Mouse (Mus musculus) intestine, postnatal 0 days (tissue): ENCODE measurements at regions not wholly inside any gene's neighbourhood (a gene's known extent, or its start where the extent isn't known, plus 50 kb on each side); places are given as distances from the start of the nearest gene placed in this dataset.
A peak's percentile ranks its signal among the peaks of the same experiment; 100 is the strongest.
"Not testable (repeated sequence)": the region's sequence is repeated elsewhere in the genome, so short reads cannot be mapped to it uniquely, and the experiment has no call there.

Experiments
- ATAC-seq: fragments of 200-750 bp; cut with Nextera tagmentation; 2 replicates; pipeline ENCODE4 v1.8.0; 2017; ENCODE audit warnings: mild to moderate bottlenecking, moderate TSS enrichment, moderate library complexity
- H3K27ac ChIP-seq: fragments of 300-500 bp; sonication (generic); 2 replicates; pipeline ENCODE4 v1.5.1; 2014; ENCODE audit warnings: mild to moderate bottlenecking, low read depth, low read length, moderate library complexity
- H3K27me3 ChIP-seq: fragments of 300-500 bp; sonication (generic); replicated peaks from 2 replicates; pipeline ENCODE4 v1.6.1; 2014; ENCODE audit warnings: low read length, mixed read lengths; ENCODE audit not compliant: control insufficient read depth, insufficient read depth
- H3K36me3 ChIP-seq: fragments of 300-500 bp; sonication (generic); 2 replicates; pipeline ENCODE4 v1.6.1; 2014; ENCODE audit warnings: mild to moderate bottlenecking, moderate library complexity; ENCODE audit not compliant: control insufficient read depth, insufficient read depth
- H3K4me1 ChIP-seq: fragments of 300-500 bp; sonication (generic); replicated peaks from 2 replicates; pipeline ENCODE4 v1.6.1; 2014; ENCODE audit warnings: antibody characterized with exemption, low read length, mixed read lengths; ENCODE audit not compliant: control insufficient read depth, insufficient read depth
- H3K4me2 ChIP-seq: fragments of 300-500 bp; sonication (generic); replicated peaks from 2 replicates; pipeline ENCODE4 v1.6.1; 2014; ENCODE audit warnings: low read depth, mild to moderate bottlenecking, moderate library complexity
- H3K4me3 ChIP-seq: fragments of 300-500 bp; sonication (generic); 2 replicates; pipeline ENCODE4 v1.5.1; 2014; ENCODE audit warnings: low read depth, low read length
- H3K9ac ChIP-seq: fragments of 300-500 bp; sonication (generic); 2 replicates; pipeline ENCODE4 v1.6.1; 2014; ENCODE audit warnings: mild to moderate bottlenecking, low read depth, low read length
- H3K9me3 ChIP-seq: fragments of 300-500 bp; sonication (generic); 2 replicates; pipeline ENCODE4 v1.6.1; 2016; ENCODE audit warnings: mixed run types; ENCODE audit not compliant: control insufficient read depth
- CTCF ChIP-seq: sonication (generic); IDR thresholded peaks from 2 replicates; pipeline ENCODE4 v1.5.1; 2016; ENCODE audit warnings: low read depth, mild to moderate bottlenecking, control low read depth, antibody characterized with exemption, moderate library complexity
- WGBS: fragments of 180-500 bp; shearing (Covaris S2); extraction: QIAGEN DNeasy Blood & Tissue Kit; methylation state at CpG from one replicate; pipeline ENCODE4 v1.1.7; 2014; 5-methylcytosine and 5-hydroxymethylcytosine counted together

- no peak for ATAC-seq
- no peaks in the 10 kb centered on the region for H3K27me3 ChIP-seq
- WGBS: 81% methylated on average over 4 of the region's 4 CpGs
- no peak overlapping the region for H3K9ac ChIP-seq
- TF ChIP-seq CTCF: no peak
- H3K9me3 ChIP-seq: no peaks in the 10 kb centered on the region
- no peaks in the 10 kb centered on the region for H3K36me3 ChIP-seq
- H3K4me3 ChIP-seq: no peak overlapping the region
- H3K4me1 ChIP-seq: no peaks in the 10 kb centered on the region
- no peak overlapping the region for H3K27ac ChIP-seq
- no peak overlapping the region for H3K4me2 ChIP-seq
Measured at GRCm38 (mm10) chr15:41984267-41984666, 1850.1 kb downstream of the 9330182O14Rik start.

DNA sequence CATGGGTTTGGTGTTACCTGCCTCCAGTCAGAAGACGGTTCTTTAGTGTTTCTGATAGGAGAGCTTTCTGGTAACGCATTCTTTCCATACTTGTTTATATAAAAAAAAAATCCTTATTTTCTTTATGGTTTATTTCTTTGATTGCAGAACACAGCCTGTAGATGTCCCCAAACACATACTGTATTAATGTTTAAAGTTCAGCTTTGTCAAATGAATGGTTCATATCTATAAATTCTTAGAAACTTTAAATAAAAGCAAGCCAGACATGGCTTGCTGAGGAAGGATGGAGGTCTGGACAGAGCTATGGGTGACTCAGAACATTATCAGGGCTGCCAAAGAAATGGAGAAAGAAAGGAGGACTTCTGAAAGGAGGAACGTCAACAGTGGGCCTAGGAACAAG, 1852.1 kb downstream of the 9330182O14Rik start:
- TF ChIP-seq CTCF: 0 out of 2 replicates have a peak, but pooled peaks have one; percentile 11
- H3K4me3 ChIP-seq: no peak overlapping the region
- H3K9ac ChIP-seq: no peak overlapping the region
- H3K36me3 ChIP-seq: no peaks in the 10 kb centered on the region
- WGBS: 73% methylated on average over 3 of the region's 3 CpGs
- H3K4me1 ChIP-seq: no peaks in the 10 kb centered on the region
- no peaks in the 10 kb centered on the region for H3K9me3 ChIP-seq
- no peak for ATAC-seq
- no peak overlapping the region for H3K27ac ChIP-seq
- H3K4me2 ChIP-seq: no peak overlapping the region
- H3K27me3 ChIP-seq: no peaks in the 10 kb centered on the region

GRCm38 (mm10) chr15:41989065-41989464, 1854.9 kb downstream of the 9330182O14Rik start:
- no peaks in the 10 kb centered on the region for H3K36me3 ChIP-seq
- no peaks in the 10 kb centered on the region for H3K4me1 ChIP-seq
- WGBS: 55% methylated on average over 2 of the region's 2 CpGs
- no peak for ATAC-seq
- no peak overlapping the region for H3K4me2 ChIP-seq
- no peaks in the 10 kb centered on the region for H3K9me3 ChIP-seq
- H3K27me3 ChIP-seq: no peaks in the 10 kb centered on the region
- no peak overlapping the region for H3K9ac ChIP-seq
- TF ChIP-seq CTCF: no peak
- H3K27ac ChIP-seq: no peak overlapping the region
- H3K4me3 ChIP-seq: no peak overlapping the region

GRCm38 (mm10) chr15:41991816-41992215, 1857.7 kb downstream of the 9330182O14Rik start:
- Histone ChIP-seq H3K27ac (no peak overlapping the region), H3K4me1 (no peaks in the 10 kb centered on the region), H3K36me3 (no peaks in the 10 kb centered on the region), H3K27me3 (no peaks in the 10 kb centered on the region), H3K4me2 (no peak overlapping the region), H3K9me3 (no peaks in the 10 kb centered on the region), H3K4me3 (no peak overlapping the region), H3K9ac (no peak overlapping the region)
- peak; percentile 29 for TF ChIP-seq CTCF
- no peak for ATAC-seq

DNA sequence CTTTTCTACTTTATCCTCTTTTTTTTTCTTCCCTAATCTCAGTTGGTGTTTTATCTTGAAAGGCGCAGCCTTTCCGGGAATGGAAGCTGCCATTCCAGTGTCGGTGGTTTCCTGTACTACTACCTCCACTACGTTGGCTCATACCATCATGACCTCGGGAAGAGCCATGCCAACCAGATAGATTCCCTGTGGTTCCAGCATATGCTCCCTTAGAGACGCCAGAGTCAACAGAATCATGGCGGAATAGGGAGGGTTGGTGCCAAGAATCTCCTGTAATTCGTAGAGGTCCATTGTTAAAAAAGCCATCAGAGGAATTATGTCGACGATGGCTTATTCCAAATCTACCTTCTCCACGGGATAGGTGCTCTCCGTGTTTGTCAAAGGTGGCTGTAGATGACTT, 1898.1 kb downstream of the 9330182O14Rik start:
- H3K27ac ChIP-seq, H3K27me3 ChIP-seq, H3K4me2 ChIP-seq, H3K9ac ChIP-seq, H3K36me3 ChIP-seq, ATAC-seq, H3K4me3 ChIP-seq, H3K4me1 ChIP-seq, H3K9me3 ChIP-seq: not testable (repeated sequence)
- 95% methylated on average over 12 of the region's 12 CpGs for WGBS

DNA sequence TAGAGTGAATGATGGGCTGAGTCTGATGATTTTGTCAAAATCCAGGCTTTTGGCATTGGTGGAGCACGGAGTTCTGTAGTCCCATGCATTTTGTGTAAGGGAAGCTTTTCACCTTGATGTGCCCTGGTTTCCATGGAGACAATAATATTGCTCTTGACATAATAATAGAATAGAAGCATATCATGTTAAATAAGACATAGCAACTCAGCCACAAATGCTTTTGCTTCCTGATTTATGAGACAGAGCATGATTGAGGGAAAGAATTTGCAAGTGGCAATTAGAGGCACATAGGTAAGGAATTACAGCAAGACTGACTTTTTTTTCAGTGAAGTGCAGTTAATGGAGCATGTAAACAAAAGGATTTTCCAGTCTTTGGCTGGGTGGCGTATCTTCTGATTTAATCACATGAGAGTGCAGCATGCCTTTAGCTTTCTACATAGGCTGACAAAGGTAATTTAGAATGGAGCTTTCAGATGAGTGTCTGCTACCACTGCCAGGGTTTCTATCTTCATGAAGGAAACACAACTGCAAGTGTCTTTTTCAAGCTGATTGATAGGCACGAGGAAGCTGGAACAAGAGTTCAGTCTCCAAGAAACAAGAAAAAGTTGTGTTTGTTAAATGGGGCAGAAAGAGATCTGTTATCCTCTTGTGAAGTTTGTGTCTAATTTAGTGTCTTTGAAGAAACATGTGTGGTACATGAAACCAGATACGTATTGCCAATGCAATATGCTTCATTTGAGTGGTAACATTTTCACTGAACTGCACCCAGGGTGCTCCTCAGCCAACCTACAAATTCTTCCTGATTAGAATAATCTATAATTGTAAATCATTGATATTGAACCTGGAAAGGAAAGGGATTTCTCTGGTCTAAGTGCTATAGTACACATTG, 1913.2 kb downstream of the 9330182O14Rik start:
- 60% methylated on average over 4 of the region's 4 CpGs for WGBS
- H3K36me3 ChIP-seq: no peaks in the 10 kb centered on the region
- H3K9ac ChIP-seq: no peak overlapping the region
- ATAC-seq: no peak
- H3K4me3 ChIP-seq: no peak overlapping the region
- H3K4me1 ChIP-seq: no peaks in the 10 kb centered on the region
- H3K27me3 ChIP-seq: no peaks in the 10 kb centered on the region
- H3K27ac ChIP-seq: no peak overlapping the region
- TF ChIP-seq CTCF: no peak
- no peaks in the 10 kb centered on the region for H3K9me3 ChIP-seq
- H3K4me2 ChIP-seq: no peak overlapping the region
